Mouse (Mus musculus) adrenal gland, postnatal 25 days (tissue): Measurements from ENCODE around the gene Mrto4. TPM values are rescaled to one million over a fixed set of nuclear protein-coding genes. Genes with fewer than 3 reads are reported as not detected.

Experiments
- microRNA-seq, 2 experiments: library from miRNA; unstranded; fragments of <30 nt; microRNA quantifications; one replicate each; pipeline ENCODE4 v1.2.0; 2021
- total RNA-seq: library from RNA; stranded (reverse); gene quantifications from 2 replicates; pipeline ENCODE4 v1.2.3, GENCODE M21; 2021

Mrto4 gene
- total RNA-seq, 1 experiment from 2014 or later = 61.4 TPM

Small RNA genes lying within 50 kb of the gene (microRNA-seq; reads per million reads assigned to microRNA genes)
- gene Gm24245 (0.36 to 1.4 reads per million in 2 experiments), gene Gm25732 (1.0 to 2.5 reads per million in 2 experiments)

Other genes with a start within 250 kb of the Mrto4 start
- gene Minos1, start 221.5 kb downstream of the Mrto4 start, total RNA-seq = 347 and 389 TPM in 2 replicates
- 304 and 325 TPM in 2 replicates for gene Capzb, start 159.7 kb downstream of the Mrto4 start, total RNA-seq
- 9.9 and 13.3 TPM in 2 replicates for gene Pqlc2, start 41.9 kb downstream of the Mrto4 start, total RNA-seq
- gene Akr7a5, start 41.8 kb downstream of the Mrto4 start, total RNA-seq = 61.5 and 69.4 TPM in 2 replicates
- gene Emc1, start within 50 bp of the Mrto4 start, total RNA-seq = 45.8 and 58.2 TPM in 2 replicates
- 182 and 200 TPM in 2 replicates for gene Ubr4, start within 50 bp of the Mrto4 start, total RNA-seq
- 14.4 and 15.0 TPM in 2 replicates for gene Iffo2, start 178.0 kb upstream of the Mrto4 start, total RNA-seq